Mouse (Mus musculus): ENCODE data around the gene Gm9833. TPM values are rescaled to one million over a fixed set of nuclear protein-coding genes. Genes with fewer than 3 reads are reported as not detected.

Gm9833 gene
- polyA plus RNA-seq, 1 experiment from 2014 or later = 5.8 TPM

DNA sequence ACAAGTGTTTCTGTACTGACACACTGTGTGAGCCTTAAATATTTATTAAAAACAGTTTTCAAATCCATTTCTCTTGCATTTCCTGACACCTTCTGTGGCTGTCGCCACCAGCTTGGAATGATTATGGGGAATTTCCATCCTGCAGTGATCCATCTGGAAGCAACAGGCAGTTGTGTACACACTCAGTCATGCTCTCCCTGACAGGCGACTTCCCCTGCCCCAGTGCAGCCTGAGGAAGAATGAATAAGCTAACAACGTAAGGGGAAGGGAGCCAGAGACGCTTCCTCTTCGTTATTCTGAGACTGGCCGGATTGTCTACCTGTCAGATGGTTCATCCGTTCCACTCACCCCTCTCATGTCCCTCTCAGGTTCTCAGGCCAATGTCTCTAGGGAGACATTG, 4.6 kb downstream of the Gm9833 start:
- no peak overlapping the region for H3K27ac ChIP-seq
- H3K4me3 ChIP-seq (replicated peaks) = no peak overlapping the region
- H3K4me2 ChIP-seq = no peak overlapping the region
- no peaks in the 10 kb centered on the region for H3K36me3 ChIP-seq (replicated peaks)
- no peak overlapping the region for H3K9ac ChIP-seq
- no peak for ATAC-seq (ENCODE audit: low FRiP score)
- H3K9me3 ChIP-seq = no peaks in the 10 kb centered on the region
- H3K4me1 ChIP-seq = no peaks in the 10 kb centered on the region
- no peaks in the 10 kb centered on the region for H3K27me3 ChIP-seq
- whole genome bisulfite sequencing = 76% methylated on average over 7 of the region's 7 CpGs

- no peaks in the 10 kb centered on the region for H3K36me3 ChIP-seq (replicated peaks)
- no peaks in the 10 kb centered on the region for H3K27me3 ChIP-seq
- no peak overlapping the region for H3K4me2 ChIP-seq
- no peak overlapping the region for H3K9ac ChIP-seq
- no peaks in the 10 kb centered on the region for H3K9me3 ChIP-seq
- ATAC-seq (ENCODE audit: low FRiP score) = no peak
- H3K27ac ChIP-seq = no peak overlapping the region
- no peaks in the 10 kb centered on the region for H3K4me1 ChIP-seq
- WGBS = 83% methylated on average over 6 of the region's 6 CpGs
- H3K4me3 ChIP-seq (replicated peaks) = no peak overlapping the region
Measured at GRCm38 (mm10) chr3:10092914-10093313, 5.0 kb downstream of the Gm9833 start.

DNA sequence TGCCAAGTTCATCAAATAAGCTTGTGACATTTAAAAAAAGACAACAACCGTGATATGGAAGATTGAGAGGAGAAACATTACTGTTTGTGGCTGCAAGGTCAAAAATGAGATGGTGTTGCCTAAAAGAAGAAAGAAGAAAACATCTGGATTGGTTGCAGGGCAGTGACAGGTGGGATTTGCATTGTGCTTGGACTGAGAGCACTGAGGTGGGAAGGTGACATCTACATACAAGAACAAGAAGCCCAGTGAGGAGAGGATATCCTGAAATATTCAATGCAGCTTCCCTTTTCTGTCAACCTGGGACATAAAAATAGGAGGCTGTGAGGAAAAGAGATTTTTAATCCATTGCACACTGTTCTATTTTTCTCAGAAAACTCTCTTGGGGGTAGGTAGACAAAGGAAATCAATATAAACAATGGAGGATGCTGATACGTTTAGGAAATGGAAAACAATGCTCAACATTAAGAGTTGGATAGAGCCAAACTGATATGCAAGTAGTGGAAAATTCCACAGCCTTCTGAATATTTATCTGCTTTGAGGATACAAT, 7.2 kb downstream of the Gm9833 start:
- H3K27ac ChIP-seq = no peak overlapping the region
- H3K4me1 ChIP-seq = no peaks in the 10 kb centered on the region
- no peaks in the 10 kb centered on the region for H3K9me3 ChIP-seq
- no peak for ATAC-seq (ENCODE audit: low FRiP score)
- H3K9ac ChIP-seq = no peak overlapping the region
- H3K4me2 ChIP-seq = no peak overlapping the region
- WGBS = 84% methylated on average over 2 of the region's 2 CpGs
- H3K36me3 ChIP-seq (replicated peaks) = no peaks in the 10 kb centered on the region
- H3K27me3 ChIP-seq = no peaks in the 10 kb centered on the region
- no peak overlapping the region for H3K4me3 ChIP-seq (replicated peaks)

DNA sequence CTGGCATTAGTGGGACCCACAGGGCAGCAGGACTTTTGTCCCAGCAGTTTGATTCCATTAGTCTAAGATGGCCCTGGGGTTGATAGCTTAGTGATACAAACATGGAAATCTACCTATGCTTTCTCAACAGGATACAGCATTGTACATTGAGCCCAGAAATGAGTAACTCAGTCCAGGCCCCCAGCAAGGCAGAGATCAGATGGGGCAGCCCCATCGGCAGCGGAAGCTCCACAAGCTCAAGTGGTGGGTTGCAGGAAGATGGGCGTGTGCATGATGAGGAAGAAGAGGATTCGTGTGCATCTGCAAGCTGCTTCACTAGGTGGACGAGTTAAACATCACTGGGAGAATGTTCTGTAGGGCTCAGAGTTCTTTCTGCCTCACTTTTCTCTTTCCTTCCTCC, 11.8 kb downstream of the Gm9833 start:
- 87% methylated on average over 5 of the region's 5 CpGs for WGBS
- H3K4me3 ChIP-seq (replicated peaks) = no peak overlapping the region
- H3K9me3 ChIP-seq = no peaks in the 10 kb centered on the region
- no peaks in the 10 kb centered on the region for H3K36me3 ChIP-seq (replicated peaks)
- no peak overlapping the region for H3K9ac ChIP-seq
- ATAC-seq (ENCODE audit: low FRiP score) = no peak
- no peaks in the 10 kb centered on the region for H3K27me3 ChIP-seq
- H3K27ac ChIP-seq = no peak overlapping the region
- no peaks in the 10 kb centered on the region for H3K4me1 ChIP-seq
- no peak overlapping the region for H3K4me2 ChIP-seq

- Histone ChIP-seq H3K4me3 (replicated peaks) (no peak overlapping the region), H3K36me3 (replicated peaks) (no peaks in the 10 kb centered on the region), H3K27ac (no peak overlapping the region), H3K27me3 (no peaks in the 10 kb centered on the region), H3K4me2 (no peak overlapping the region), H3K9me3 (no peaks in the 10 kb centered on the region), H3K4me1 (no peaks in the 10 kb centered on the region), H3K9ac (no peak overlapping the region)
- no peak for ATAC-seq (ENCODE audit: low FRiP score)
- 89% methylated on average over 2 of the region's 2 CpGs for WGBS
Measured at GRCm38 (mm10) chr3:10111570-10111969, 23.7 kb downstream of the Gm9833 start.

DNA sequence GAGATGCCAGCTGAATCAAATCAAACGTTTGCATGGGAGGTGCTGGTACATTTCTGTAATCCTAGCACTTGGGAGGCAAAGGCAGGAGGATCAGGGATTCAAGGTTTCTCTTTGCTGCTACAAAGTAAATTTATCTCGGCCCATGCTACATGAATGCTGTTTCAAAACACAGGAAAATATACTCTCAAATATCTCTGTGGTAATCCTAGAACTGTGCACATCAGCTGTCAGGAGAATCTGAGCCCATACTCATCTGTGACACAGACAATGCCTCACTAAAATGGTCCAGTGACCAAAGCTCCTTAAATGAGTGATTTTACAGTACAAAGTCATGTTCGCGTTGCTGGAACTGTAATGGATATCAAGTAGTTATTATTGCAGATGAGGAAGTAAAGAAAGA, 24.3 kb downstream of the Gm9833 start:
- Histone ChIP-seq H3K4me1 (no peaks in the 10 kb centered on the region), H3K27me3 (no peaks in the 10 kb centered on the region), H3K9me3 (no peaks in the 10 kb centered on the region), H3K36me3 (replicated peaks) (no peaks in the 10 kb centered on the region), H3K27ac (no peak overlapping the region), H3K4me3 (replicated peaks) (no peak overlapping the region), H3K4me2 (no peak overlapping the region), H3K9ac (no peak overlapping the region)
- ATAC-seq (ENCODE audit: low FRiP score) = no peak
- 80% methylated on average over 4 of the region's 4 CpGs for WGBS

- 87% methylated on average over 2 of the region's 2 CpGs for WGBS
- Histone ChIP-seq H3K9ac (no peak overlapping the region), H3K4me2 (no peak overlapping the region), H3K4me1 (no peaks in the 10 kb centered on the region), H3K36me3 (replicated peaks) (no peaks in the 10 kb centered on the region), H3K27ac (no peak overlapping the region), H3K27me3 (no peaks in the 10 kb centered on the region), H3K9me3 (no peaks in the 10 kb centered on the region), H3K4me3 (replicated peaks) (no peak overlapping the region)
- ATAC-seq (ENCODE audit: low FRiP score) = no peak
Measured at GRCm38 (mm10) chr3:10112660-10113059, 24.8 kb downstream of the Gm9833 start.

DNA sequence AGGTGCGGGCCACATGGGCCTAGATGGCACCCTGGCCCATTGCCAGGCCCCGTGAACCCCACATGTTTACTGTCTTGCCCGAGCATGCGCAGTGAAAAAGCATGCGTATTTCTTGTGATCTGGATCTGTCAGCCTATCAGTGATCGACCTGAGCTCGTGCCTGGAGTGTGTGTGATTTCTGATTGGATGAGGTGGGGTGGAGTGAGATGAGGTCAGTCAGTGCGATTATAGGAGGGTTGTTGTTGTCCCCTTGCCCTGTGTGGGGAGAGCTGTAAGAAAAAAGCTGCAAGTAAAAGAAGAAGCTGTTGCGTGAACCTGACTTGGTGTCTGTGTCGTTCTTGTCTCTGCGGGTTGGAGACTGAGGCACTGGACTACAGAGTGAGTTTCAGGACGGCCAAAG, 28.6 kb downstream of the Gm9833 start:
- no peak overlapping the region for H3K27ac ChIP-seq
- no peak overlapping the region for H3K4me3 ChIP-seq (replicated peaks)
- H3K4me1 ChIP-seq = no peaks in the 10 kb centered on the region
- H3K4me2 ChIP-seq = no peak overlapping the region
- H3K9me3 ChIP-seq = no peaks in the 10 kb centered on the region
- no peaks in the 10 kb centered on the region for H3K36me3 ChIP-seq (replicated peaks)
- no peaks in the 10 kb centered on the region for H3K27me3 ChIP-seq
- no peak overlapping the region for H3K9ac ChIP-seq
- 96% methylated on average over 12 of the region's 12 CpGs for WGBS
- no peak for ATAC-seq (ENCODE audit: low FRiP score)

GRCm38 (mm10) chr3:10121232-10121631, 33.3 kb downstream of the Gm9833 start:
- Histone ChIP-seq H3K4me1 (no peaks in the 10 kb centered on the region), H3K9me3 (no peaks in the 10 kb centered on the region), H3K27me3 (no peaks in the 10 kb centered on the region), H3K4me3 (replicated peaks) (no peak overlapping the region), H3K27ac (no peak overlapping the region), H3K36me3 (replicated peaks) (no peaks in the 10 kb centered on the region), H3K4me2 (no peak overlapping the region), H3K9ac (no peak overlapping the region)
- 90% methylated on average over 9 of the region's 9 CpGs for WGBS
- no peak for ATAC-seq (ENCODE audit: low FRiP score)

DNA sequence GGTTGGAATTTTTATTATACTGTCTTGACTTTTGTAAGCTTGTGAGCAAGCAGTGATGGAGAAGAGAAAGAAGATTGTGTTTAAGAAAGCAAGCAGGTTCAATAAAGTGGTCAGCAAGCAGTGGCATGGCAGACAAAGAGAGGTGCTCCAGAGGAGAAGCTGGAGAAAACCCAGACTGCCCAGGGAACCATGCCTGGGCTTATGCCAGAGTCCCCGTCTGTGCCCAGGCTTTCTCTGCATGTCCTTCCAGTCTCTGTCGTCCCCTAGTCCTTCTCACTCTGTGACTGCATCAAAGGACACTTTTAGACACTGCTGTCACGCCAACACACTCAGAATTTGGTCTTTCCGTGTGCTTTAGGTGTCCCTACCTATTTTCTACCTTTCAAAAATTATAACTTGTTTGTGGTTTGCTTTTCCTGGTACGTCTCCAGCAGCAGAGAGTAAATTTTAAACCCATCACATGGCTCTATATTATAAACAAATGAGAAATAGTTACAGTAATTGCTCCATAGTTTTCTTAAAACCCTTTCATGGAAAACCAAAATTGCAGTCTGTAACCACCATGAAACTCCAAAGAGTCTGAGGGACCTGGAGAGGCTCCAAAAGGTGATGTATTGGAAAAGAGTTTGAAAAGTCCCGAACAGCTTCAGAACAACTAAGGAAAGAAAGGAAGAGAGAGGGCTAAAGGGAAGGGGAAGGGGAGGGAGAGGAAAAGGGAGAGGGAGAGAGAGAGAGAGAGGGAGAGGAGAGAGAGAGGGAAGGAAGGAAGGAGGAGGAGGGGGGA, 34.2 kb downstream of the Gm9833 start:
- H3K27me3 ChIP-seq = no peaks in the 10 kb centered on the region
- ATAC-seq (ENCODE audit: low FRiP score) = no peak
- H3K27ac ChIP-seq = no peak overlapping the region
- no peaks in the 10 kb centered on the region for H3K36me3 ChIP-seq (replicated peaks)
- 86% methylated on average over 6 of the region's 6 CpGs for WGBS
- no peak overlapping the region for H3K4me3 ChIP-seq (replicated peaks)
- no peaks in the 10 kb centered on the region for H3K9me3 ChIP-seq
- no peak overlapping the region for H3K4me2 ChIP-seq
- no peak overlapping the region for H3K9ac ChIP-seq
- H3K4me1 ChIP-seq = no peaks in the 10 kb centered on the region

DNA sequence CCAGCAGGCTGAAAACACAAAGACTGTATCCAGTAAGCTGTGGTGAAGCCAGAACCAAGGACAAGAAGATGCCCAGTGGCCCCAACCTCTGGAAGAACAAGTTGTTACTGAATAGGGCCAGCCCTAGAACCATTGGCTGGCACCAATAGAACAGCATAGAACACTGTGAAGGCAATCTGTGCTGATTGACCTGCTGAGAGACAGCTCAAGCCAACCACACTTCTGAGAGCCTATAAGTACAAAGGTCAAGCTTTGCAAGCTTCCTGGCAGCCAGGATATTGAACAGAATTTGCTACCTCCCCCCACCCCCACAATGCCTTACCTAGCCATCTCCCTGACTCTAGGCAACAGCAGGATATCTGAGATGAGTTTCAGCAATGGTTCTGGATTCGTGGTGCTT, 35.7 kb downstream of the Gm9833 start:
- H3K36me3 ChIP-seq (replicated peaks) = no peaks in the 10 kb centered on the region
- 83% methylated on average over 1 of the region's 1 CpGs for WGBS
- ATAC-seq (ENCODE audit: low FRiP score) = no peak
- H3K9ac ChIP-seq = no peak overlapping the region
- no peaks in the 10 kb centered on the region for H3K9me3 ChIP-seq
- no peaks in the 10 kb centered on the region for H3K27me3 ChIP-seq
- no peaks in the 10 kb centered on the region for H3K4me1 ChIP-seq
- no peak overlapping the region for H3K4me2 ChIP-seq
- H3K27ac ChIP-seq = no peak overlapping the region
- no peak overlapping the region for H3K4me3 ChIP-seq (replicated peaks)

DNA sequence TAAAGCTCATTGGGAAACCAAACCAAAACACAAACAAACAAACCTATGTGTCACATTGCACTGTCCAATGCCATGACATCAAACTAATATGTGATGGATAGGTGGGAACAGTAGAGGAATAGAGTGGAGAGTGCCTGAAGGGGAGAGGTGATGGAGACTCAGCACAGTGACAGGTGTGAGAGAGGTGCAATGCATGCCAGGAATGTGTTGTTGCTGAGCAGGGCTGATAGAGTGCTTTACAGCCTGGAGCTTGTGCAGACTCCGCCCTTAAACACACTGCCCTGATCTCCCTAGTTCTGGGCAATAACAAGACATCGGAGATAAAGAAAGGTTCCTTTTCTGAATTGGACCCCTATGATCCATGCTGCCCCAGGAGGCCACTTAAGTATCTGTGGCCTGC, 36.2 kb downstream of the Gm9833 start:
- Histone ChIP-seq H3K4me1 (no peaks in the 10 kb centered on the region), H3K36me3 (replicated peaks) (no peaks in the 10 kb centered on the region), H3K4me3 (replicated peaks) (no peak overlapping the region), H3K9ac (no peak overlapping the region), H3K4me2 (no peak overlapping the region), H3K27ac (no peak overlapping the region), H3K9me3 (no peaks in the 10 kb centered on the region), H3K27me3 (no peaks in the 10 kb centered on the region)
- no peak for ATAC-seq (ENCODE audit: low FRiP score)
- WGBS = 82% methylated on average over 2 of the region's 2 CpGs

DNA sequence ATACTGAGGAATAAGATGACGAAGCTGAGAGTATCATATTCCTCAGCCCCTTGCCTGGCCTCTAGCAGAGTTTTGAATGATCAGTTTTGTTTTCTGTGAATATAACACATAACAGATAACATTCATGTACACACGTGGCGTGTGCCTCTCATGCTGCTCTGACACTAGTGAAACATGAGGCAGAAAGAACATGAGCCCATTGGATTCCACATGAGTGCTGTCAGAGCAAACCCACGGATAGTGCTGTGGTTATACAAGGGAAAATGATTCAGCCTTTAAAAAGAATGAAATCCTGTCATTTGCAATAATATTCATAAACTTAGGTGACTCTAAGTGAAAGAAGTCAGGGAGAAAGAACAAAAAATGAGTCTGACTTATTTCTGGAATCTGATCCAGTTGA, 37.4 kb downstream of the Gm9833 start:
- Histone ChIP-seq H3K4me3 (replicated peaks) (no peak overlapping the region), H3K4me1 (no peaks in the 10 kb centered on the region), H3K36me3 (replicated peaks) (no peaks in the 10 kb centered on the region), H3K9ac (no peak overlapping the region), H3K9me3 (no peaks in the 10 kb centered on the region), H3K27me3 (no peaks in the 10 kb centered on the region), H3K4me2 (no peak overlapping the region), H3K27ac (no peak overlapping the region)
- ATAC-seq (ENCODE audit: low FRiP score) = no peak
- 84% methylated on average over 4 of the region's 4 CpGs for WGBS

Data from forebrain, embryonic 12.5 days (tissue).